Mouse (Mus musculus): ENCODE measurements around the gene Sp6.

Gene Sp6

GRCm38 (mm10) chr11:97013121-97013670 lies at the start of gene Sp6:
Gene Sp6 (plus strand): TSS chr11:97013394.
- no peak for DNase-seq (ENCODE audit: low spot score in 2 of 2)

GRCm38 (mm10) chr11:96963580-96963979 lies 49.6 kb upstream of the Sp6 start:
- DNase-seq (ENCODE audit: low spot score in 2 of 2): peak; percentile 81 to 89

GRCm38 (mm10) chr11:96966172-96966571 lies 47.0 kb upstream of the Sp6 start:
- DNase-seq (ENCODE audit: low spot score in 2 of 2): no peak

- no peak for DNase-seq (ENCODE audit: low spot score in 2 of 2)
These were observed 46.2 kb upstream of the Sp6 start for GRCm38 (mm10) chr11:96966914-96967543.

- DNase-seq (ENCODE audit: low spot score in 2 of 2): no peak
These were observed 45.5 kb upstream of the Sp6 start for GRCm38 (mm10) chr11:96967544-96968269.

- DNase-seq (ENCODE audit: low spot score in 2 of 2): peak in 1 of 2 experiments; percentile 43
These were observed 44.7 kb upstream of the Sp6 start for GRCm38 (mm10) chr11:96968476-96968875.

GRCm38 (mm10) chr11:96969280-96969722 lies 43.9 kb upstream of the Sp6 start:
- DNase-seq (ENCODE audit: low spot score in 2 of 2): no peak

GRCm38 (mm10) chr11:96969746-96970145 lies 43.4 kb upstream of the Sp6 start:
- peak in 1 of 2 experiments; percentile 72 for DNase-seq (ENCODE audit: low spot score in 2 of 2)

GRCm38 (mm10) chr11:96970341-96970740 lies 42.9 kb upstream of the Sp6 start:
- no peak for DNase-seq (ENCODE audit: low spot score in 2 of 2)

GRCm38 (mm10) chr11:96972906-96973305 lies 40.3 kb upstream of the Sp6 start:
- DNase-seq (ENCODE audit: low spot score in 2 of 2): no peak

GRCm38 (mm10) chr11:96973426-96973964 lies 39.7 kb upstream of the Sp6 start:
- no peak for DNase-seq (ENCODE audit: low spot score in 2 of 2)

GRCm38 (mm10) chr11:96974813-96975212 lies 38.4 kb upstream of the Sp6 start:
- DNase-seq (ENCODE audit: low spot score in 2 of 2): no peak

- DNase-seq (ENCODE audit: low spot score in 2 of 2): no peak
These were observed 37.4 kb upstream of the Sp6 start for GRCm38 (mm10) chr11:96975511-96976378.

GRCm38 (mm10) chr11:96976379-96976687 lies 36.9 kb upstream of the Sp6 start:
- DNase-seq (ENCODE audit: low spot score in 2 of 2): no peak

- peak; percentile 83 for DNase-seq (ENCODE audit: low spot score in 2 of 2)
These were observed 36.1 kb upstream of the Sp6 start for GRCm38 (mm10) chr11:96976911-96977591.

GRCm38 (mm10) chr11:96977606-96978400 lies 35.4 kb upstream of the Sp6 start:
- DNase-seq (ENCODE audit: low spot score in 2 of 2): peak; percentile 99

GRCm38 (mm10) chr11:96978401-96979246 lies 34.6 kb upstream of the Sp6 start:
- no peak for DNase-seq (ENCODE audit: low spot score in 2 of 2)

- DNase-seq (ENCODE audit: low spot score in 2 of 2): no peak
These were observed 33.9 kb upstream of the Sp6 start for GRCm38 (mm10) chr11:96979329-96979728.

- no peak for DNase-seq (ENCODE audit: low spot score in 2 of 2)
These were observed 33.2 kb upstream of the Sp6 start for GRCm38 (mm10) chr11:96980021-96980420.

GRCm38 (mm10) chr11:96981461-96981860 lies 31.7 kb upstream of the Sp6 start:
- no peak for DNase-seq (ENCODE audit: low spot score in 2 of 2)

Measured in urinary bladder, postnatal 36 days (tissue).